Mouse (Mus musculus): ENCODE results near the gene Pnpo. TPM values are rescaled to one million over a fixed set of nuclear protein-coding genes. Genes with fewer than 3 reads are reported as not detected.

Gene Pnpo
- polyA plus RNA-seq, 1 experiment from 2014 or later, result 31.7 TPM

DNA sequence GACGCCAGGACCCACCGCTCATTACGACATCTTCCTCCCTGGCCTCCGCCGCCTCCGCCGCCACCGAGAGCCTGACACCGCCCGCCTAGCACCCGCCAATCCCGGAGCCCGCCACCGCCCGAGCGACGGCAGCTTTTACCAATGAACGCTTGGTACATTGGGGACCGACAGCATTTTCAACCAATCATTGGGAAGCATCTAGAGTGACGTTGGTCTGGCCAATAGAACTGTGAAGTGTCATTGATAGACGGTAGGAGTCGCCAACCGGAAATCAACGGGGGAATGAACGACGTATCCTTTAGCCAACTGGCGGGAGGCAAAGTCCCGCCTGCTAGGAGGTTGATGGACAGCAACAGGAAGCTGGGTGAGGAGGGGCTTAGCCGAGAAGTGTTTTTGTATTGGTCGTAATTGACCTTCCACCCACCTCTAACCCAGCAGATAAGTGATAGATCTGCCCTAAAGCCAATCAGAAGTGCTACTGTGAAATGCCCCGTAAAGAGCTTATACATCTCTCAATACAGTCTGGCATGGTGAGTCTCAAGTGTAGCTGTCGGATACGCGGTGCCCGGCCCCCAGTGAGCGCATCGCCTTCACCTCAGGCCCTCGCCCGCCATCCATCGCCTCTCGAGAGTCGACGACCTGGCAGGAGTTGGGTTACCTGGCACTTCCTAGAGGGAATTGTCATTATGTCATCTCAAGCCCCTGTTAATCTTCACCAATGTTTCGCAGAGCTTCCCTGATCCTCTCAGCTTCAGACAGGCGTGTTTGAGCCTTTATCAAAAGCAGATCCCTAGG lies 34.0 kb upstream of the Pnpo start:
- H3K4me3 ChIP-seq (replicated peaks; ENCODE audit: low read depth, low read length), result peak overlapping the region; percentile 70
- no peaks in the 10 kb centered on the region for H3K36me3 ChIP-seq (ENCODE audit: insufficient read depth, low read length)
- H3K27me3 ChIP-seq (ENCODE audit: insufficient read depth, low read length), result no peaks in the 10 kb centered on the region
- DNase-seq (ENCODE audit: low spot score), result peak; percentile 100
- H3K4me2 ChIP-seq (ENCODE audit: low read length), result peak overlapping the region; percentile 84
- TF ChIP-seq CTCF (IDR thresholded peaks at IDR 0.05; ENCODE audit: low read depth), result no peak
- peaks cover 14% of the 10 kb centered on the region; the same call in 1 of the 2 replicates for H3K4me1 ChIP-seq (replicated peaks; ENCODE audit: insufficient read depth, low read length)
- peak overlapping the region; percentile 81 for H3K9ac ChIP-seq (ENCODE audit: low read depth, low read length)
- ATAC-seq (replicated peaks; ENCODE audit: low FRiP score, low read depth), result peak; percentile 95
- no peaks in the 10 kb centered on the region for H3K9me3 ChIP-seq (replicated peaks; ENCODE audit: low read length)
- H3K27ac ChIP-seq, result peak overlapping the region; percentile 94
- under 1% methylated on average over 45 of the region's 45 CpGs for WGBS

DNA sequence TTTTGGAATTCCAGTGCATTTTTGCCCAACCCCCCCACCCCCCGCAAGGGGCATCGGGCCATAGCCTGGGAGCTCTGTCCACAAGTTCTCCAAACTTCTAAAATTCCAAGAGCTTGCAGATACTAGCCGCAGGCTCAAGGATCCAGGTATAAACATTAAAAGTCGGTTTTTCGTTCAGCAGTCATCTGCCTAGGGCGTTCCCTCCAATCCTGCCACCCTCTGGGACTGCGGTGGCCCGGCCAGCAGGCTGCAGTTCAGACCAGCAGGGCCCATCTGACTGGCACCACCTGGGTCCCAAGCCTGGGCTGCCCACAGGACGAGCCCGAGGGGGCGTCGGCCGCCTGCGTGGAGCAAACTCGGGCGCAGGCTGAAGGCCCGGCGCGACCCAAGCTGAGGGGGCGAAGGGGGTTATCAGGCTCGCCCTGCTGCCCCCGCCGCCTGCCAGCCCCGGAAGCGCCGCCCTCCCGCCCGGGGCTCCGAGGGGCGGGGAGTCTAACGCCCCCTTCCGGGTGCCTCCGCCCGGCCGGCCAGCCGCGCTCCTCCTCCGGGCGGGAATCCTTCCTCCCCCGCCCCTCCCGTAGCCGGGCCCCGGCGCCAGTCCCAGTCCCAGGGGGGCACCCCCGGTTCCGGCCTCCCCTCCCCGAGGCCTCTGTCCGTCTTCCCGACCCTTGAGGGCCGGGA lies 33.3 kb upstream of the Pnpo start:
- Histone ChIP-seq H3K9me3 (replicated peaks; ENCODE audit: low read length) (no peaks in the 10 kb centered on the region), H3K4me2 (ENCODE audit: low read length) (peak overlapping the region; percentile 66), H3K36me3 (ENCODE audit: insufficient read depth, low read length) (no peaks in the 10 kb centered on the region), H3K4me1 (replicated peaks; ENCODE audit: insufficient read depth, low read length) (peaks cover 14% of the 10 kb centered on the region; the same call in 1 of the 2 replicates), H3K27ac (peak overlapping the region; percentile 94), H3K27me3 (ENCODE audit: insufficient read depth, low read length) (no peaks in the 10 kb centered on the region), H3K4me3 (replicated peaks; ENCODE audit: low read depth, low read length) (peak overlapping the region; percentile 70), H3K9ac (ENCODE audit: low read depth, low read length) (peak overlapping the region; percentile 81)
- peak; percentile 91 for DNase-seq (ENCODE audit: low spot score)
- under 1% methylated on average over 44 of the region's 50 CpGs for WGBS
- no peak; the same call in 1 of the 2 replicates for TF ChIP-seq CTCF (IDR thresholded peaks at IDR 0.05; ENCODE audit: low read depth)
- peak; percentile 70 for ATAC-seq (replicated peaks; ENCODE audit: low FRiP score, low read depth)

- no peak for TF ChIP-seq CTCF (IDR thresholded peaks at IDR 0.05; ENCODE audit: low read depth)
- DNase-seq (ENCODE audit: low spot score) (no peak), ATAC-seq (replicated peaks; ENCODE audit: low FRiP score, low read depth) (no peak)
- H3K4me3 ChIP-seq (replicated peaks; ENCODE audit: low read depth, low read length), result peak overlapping the region; percentile 70
- H3K27ac ChIP-seq, result peak overlapping the region; percentile 94
- H3K4me1 ChIP-seq (replicated peaks; ENCODE audit: insufficient read depth, low read length), result peaks cover 14% of the 10 kb centered on the region; the same call in 1 of the 2 replicates
- no peaks in the 10 kb centered on the region for H3K27me3 ChIP-seq (ENCODE audit: insufficient read depth, low read length)
- peak overlapping the region; percentile 66 for H3K4me2 ChIP-seq (ENCODE audit: low read length)
- H3K9me3 ChIP-seq (replicated peaks; ENCODE audit: low read length), result no peaks in the 10 kb centered on the region
- no peaks in the 10 kb centered on the region for H3K36me3 ChIP-seq (ENCODE audit: insufficient read depth, low read length)
- H3K9ac ChIP-seq (ENCODE audit: low read depth, low read length), result peak overlapping the region; percentile 81
- 50% methylated on average over 3 of the region's 3 CpGs for WGBS
These were observed 32.5 kb upstream of the Pnpo start for GRCm38 (mm10) chr11:96976379-96976687.

DNA sequence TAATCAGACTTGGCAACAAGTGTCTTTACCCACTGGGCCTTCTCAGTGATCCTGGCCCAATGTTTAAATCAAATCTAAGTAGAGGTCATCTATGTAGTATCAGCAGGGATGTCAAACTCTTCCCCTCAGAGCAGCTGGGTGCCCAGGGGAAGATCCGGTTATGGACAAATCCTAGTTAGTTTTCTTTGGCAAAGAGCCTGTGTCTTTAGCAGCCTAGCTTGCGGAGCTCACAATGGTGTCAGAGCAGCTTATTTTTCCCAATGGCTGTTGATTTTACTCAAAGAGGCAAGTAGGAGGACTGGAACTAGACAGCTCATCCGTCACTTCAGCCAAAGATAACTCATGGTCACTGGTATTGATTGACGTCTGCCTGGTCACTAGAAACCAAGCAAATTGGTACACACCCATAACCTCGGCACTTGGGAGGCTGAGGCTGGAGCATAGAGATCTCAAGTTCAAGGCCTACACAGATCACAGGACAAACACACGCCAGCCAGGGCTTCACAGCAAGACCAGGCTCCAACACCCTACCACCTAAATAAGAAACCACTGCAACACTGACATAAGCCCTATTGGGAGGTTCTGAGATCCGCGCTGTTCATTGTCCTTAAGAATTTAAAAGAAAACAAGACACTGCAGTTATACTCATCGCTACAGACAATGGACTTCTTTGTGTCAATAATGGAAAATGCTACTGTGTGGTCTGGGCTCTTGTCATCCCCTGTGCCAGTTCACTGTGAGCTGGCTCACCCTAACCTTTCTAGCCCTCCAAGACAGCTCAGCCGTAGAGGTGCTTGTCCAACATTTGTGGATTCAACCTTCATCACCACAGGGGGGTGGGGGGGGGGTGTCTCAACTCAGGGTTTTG lies 32.0 kb upstream of the Pnpo start:
- Histone ChIP-seq H3K9me3 (replicated peaks; ENCODE audit: low read length) (no peaks in the 10 kb centered on the region), H3K27me3 (ENCODE audit: insufficient read depth, low read length) (no peaks in the 10 kb centered on the region), H3K4me1 (replicated peaks; ENCODE audit: insufficient read depth, low read length) (peaks cover 14% of the 10 kb centered on the region; the same call in 1 of the 2 replicates), H3K9ac (ENCODE audit: low read depth, low read length) (peak overlapping the region; percentile 81; the same call in 1 of the 2 replicates), H3K36me3 (ENCODE audit: insufficient read depth, low read length) (no peaks in the 10 kb centered on the region), H3K27ac (peak overlapping the region; percentile 94; the same call in 1 of the 2 replicates), H3K4me2 (ENCODE audit: low read length) (peak overlapping the region; percentile 66), H3K4me3 (replicated peaks; ENCODE audit: low read depth, low read length) (0 out of 2 replicates have a peak overlapping the region, but pooled peaks have one; percentile 70)
- TF ChIP-seq CTCF (IDR thresholded peaks at IDR 0.05; ENCODE audit: low read depth), result no peak
- DNase-seq (ENCODE audit: low spot score) (no peak), ATAC-seq (replicated peaks; ENCODE audit: low FRiP score, low read depth) (no peak)
- WGBS, result 73% methylated on average over 10 of the region's 10 CpGs

DNA sequence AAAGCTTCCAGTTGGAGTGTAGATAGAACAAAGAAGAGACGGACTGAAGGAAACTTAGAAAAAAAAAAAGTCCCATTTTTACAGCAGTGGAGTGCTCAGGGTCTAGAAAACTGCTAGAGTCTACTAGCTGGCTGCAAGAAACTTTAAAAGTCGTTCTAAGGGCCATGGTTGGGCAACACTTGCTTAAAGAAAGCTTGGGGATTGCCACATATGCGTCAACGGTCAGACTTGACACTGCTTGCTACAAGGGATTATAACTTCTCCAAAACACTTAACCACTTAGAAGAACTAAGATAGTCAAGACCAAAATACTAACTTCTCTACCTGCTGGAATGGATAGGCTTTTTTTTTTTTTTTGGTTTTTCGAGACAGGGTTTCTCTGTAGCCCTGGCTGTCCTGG lies 31.0 kb upstream of the Pnpo start:
- DNase-seq (ENCODE audit: low spot score) (no peak), ATAC-seq (replicated peaks; ENCODE audit: low FRiP score, low read depth) (no peak)
- Histone ChIP-seq H3K4me2 (ENCODE audit: low read length) (no peak overlapping the region), H3K9ac (ENCODE audit: low read depth, low read length) (no peak overlapping the region), H3K27me3 (ENCODE audit: insufficient read depth, low read length) (no peaks in the 10 kb centered on the region), H3K27ac (no peak overlapping the region), H3K36me3 (ENCODE audit: insufficient read depth, low read length) (no peaks in the 10 kb centered on the region), H3K4me3 (replicated peaks; ENCODE audit: low read depth, low read length) (no peak overlapping the region), H3K9me3 (replicated peaks; ENCODE audit: low read length) (no peaks in the 10 kb centered on the region), H3K4me1 (replicated peaks; ENCODE audit: insufficient read depth, low read length) (peaks cover 20% of the 10 kb centered on the region)
- no peak for TF ChIP-seq CTCF (IDR thresholded peaks at IDR 0.05; ENCODE audit: low read depth)
- WGBS, result 86% methylated on average over 5 of the region's 5 CpGs
